Mouse (Mus musculus) lung, embryonic 15.5 days (tissue): ENCODE results near the gene Olfr126. TPM values are rescaled to one million over a fixed set of nuclear protein-coding genes. Genes with fewer than 3 reads are reported as not detected.

Source experiments
- ATAC-seq: fragments of 200-750 bp; cut with Nextera tagmentation; 2 replicates; pipeline ENCODE4 v1.8.0; 2017; ENCODE audit warnings: moderate number of reproducible peaks, borderline replicate concordance; ENCODE audit not compliant: low FRiP score, low TSS enrichment; ENCODE audit errors: extremely low read depth
- H3K27ac ChIP-seq: fragments of 300-500 bp; sonication (generic); 2 replicates; pipeline ENCODE4 v1.5.1; 2015; ENCODE audit warnings: moderate library complexity, mild to moderate bottlenecking, inconsistent platforms
- H3K27me3 ChIP-seq: fragments of 300-500 bp; sonication (generic); 2 replicates; pipeline ENCODE4 v1.6.1; 2015; ENCODE audit warnings: inconsistent platforms
- H3K36me3 ChIP-seq: fragments of 300-500 bp; sonication (generic); 2 replicates; pipeline ENCODE4 v1.6.1; 2015; ENCODE audit warnings: inconsistent platforms
- H3K4me1 ChIP-seq: fragments of 300-500 bp; sonication (generic); 2 replicates; pipeline ENCODE4 v1.6.1; 2015; ENCODE audit warnings: inconsistent platforms
- H3K4me2 ChIP-seq: fragments of 300-500 bp; sonication (generic); 2 replicates; pipeline ENCODE4 v1.6.1; 2015; ENCODE audit warnings: inconsistent platforms, mild to moderate bottlenecking, moderate library complexity
- H3K4me3 ChIP-seq: fragments of 300-500 bp; sonication (generic); 2 replicates; pipeline ENCODE4 v1.5.1; 2015; ENCODE audit warnings: mild to moderate bottlenecking, inconsistent platforms
- H3K9ac ChIP-seq: fragments of 300-500 bp; sonication (generic); 2 replicates; pipeline ENCODE4 v1.6.1; 2015; ENCODE audit warnings: inconsistent platforms
- H3K9me3 ChIP-seq: fragments of 300-500 bp; sonication (generic); 2 replicates; pipeline ENCODE4 v1.6.1; 2016; ENCODE audit warnings: inconsistent platforms
- WGBS: fragments of 180-500 bp; shearing (Covaris S2); methylation state at CpG from one replicate; pipeline ENCODE4 v1.1.7; 2015; 5-methylcytosine and 5-hydroxymethylcytosine counted together
- polyA plus RNA-seq: library from polyadenylated mRNA; unstranded; fragments of >200 nt; fragmentation: Nextera tagmentation; extraction: Ambion mirVana; gene quantifications from 2 replicates; pipeline ENCODE4 v1.2.1, GENCODE M21; 2015

Olfr126 gene
- polyA plus RNA-seq: not detected in 2 replicates

DNA sequence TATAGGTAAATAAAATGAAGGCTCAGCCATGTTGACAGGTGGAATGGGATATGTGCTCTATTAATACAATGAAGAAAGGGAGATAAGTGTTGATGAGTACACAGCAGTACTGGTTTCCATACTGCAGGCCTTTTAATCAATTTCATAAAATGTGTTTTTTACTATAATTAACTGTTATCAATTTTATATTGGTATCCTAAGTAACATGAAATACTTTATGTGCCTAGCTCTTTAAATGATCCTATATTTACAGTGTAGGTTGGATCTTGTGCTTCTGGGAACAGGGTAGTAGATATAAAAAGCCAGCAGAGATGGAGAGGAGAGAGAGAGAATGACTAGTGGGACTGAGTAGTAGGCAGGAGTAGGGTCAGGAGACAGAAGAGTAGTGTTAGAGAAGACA lies at the start of gene Olfr126:
Olfr126 (plus strand) TSS at position 301 of the 400 bp plus-strand sequence.
- no peaks in the 10 kb centered on the region for H3K36me3 ChIP-seq
- no peak within 1 kb of the TSS for H3K4me3 ChIP-seq
- H3K9me3 ChIP-seq: no peaks in the 10 kb centered on the region
- no peak for ATAC-seq
- H3K9ac ChIP-seq: no peak within 1 kb of the TSS
- no peaks in the 10 kb centered on the region for H3K27me3 ChIP-seq
- H3K4me2 ChIP-seq: no peak within 1 kb of the TSS
- H3K27ac ChIP-seq: no peak within 1 kb of the TSS
- no peaks in the 10 kb centered on the region for H3K4me1 ChIP-seq

DNA sequence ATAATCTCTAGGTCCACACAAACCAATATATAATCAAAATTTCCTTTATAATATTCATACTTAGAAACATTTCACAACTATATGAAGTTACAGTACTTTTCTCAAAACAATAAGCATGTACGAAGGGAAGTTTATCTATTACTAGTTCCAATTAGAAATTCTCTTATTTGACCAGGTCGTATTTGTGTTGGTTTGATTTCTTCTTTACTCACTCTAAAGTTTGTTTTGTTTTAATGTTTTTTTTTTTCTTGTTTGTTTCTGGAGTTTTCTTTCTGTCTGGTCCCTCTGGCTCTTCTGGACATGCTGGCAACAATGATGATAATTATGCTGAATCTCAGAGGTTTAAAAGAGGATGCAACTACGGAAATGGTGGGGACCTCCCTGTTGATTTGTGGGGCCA lies 47.7 kb upstream of the Olfr126 start, which contains the start of gene Olfr124:
Olfr124 (plus strand) TSS at position 301 of the 400 bp plus-strand sequence.
- H3K9ac ChIP-seq: no peak within 1 kb of the TSS
- no peaks in the 10 kb centered on the region for H3K9me3 ChIP-seq
- WGBS: 76% methylated on average over 3 of the region's 3 CpGs
- H3K4me1 ChIP-seq: no peaks in the 10 kb centered on the region
- no peaks in the 10 kb centered on the region for H3K36me3 ChIP-seq
- no peaks in the 10 kb centered on the region for H3K27me3 ChIP-seq
- H3K4me3 ChIP-seq: no peak within 1 kb of the TSS
- H3K4me2 ChIP-seq: no peak within 1 kb of the TSS
- no peak within 1 kb of the TSS for H3K27ac ChIP-seq
- ATAC-seq: no peak

DNA sequence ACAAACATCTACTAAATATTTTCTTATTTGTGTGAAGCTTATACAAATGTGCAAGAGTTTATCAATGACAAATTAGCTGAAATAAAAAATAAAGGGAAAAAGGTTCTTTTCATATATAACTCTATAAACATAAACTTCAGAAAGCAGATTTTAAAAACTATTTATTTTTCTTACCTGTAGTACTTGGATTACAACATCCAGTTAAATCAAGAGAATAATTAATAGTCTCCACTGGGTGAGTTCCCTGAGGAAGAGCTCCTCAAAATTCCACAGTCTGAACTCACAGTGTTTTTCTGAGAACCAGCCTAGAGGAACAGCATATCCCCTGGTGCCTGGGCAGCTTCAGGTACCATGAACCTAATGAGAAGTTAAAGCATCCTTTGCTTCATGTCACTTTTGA lies 14.6 kb upstream of the Olfr126 start, which contains the start of gene Olfr125:
Olfr125 (plus strand) TSS at position 301 of the 400 bp plus-strand sequence.
- no peak for ATAC-seq
- Histone ChIP-seq H3K4me1 (no peaks in the 10 kb centered on the region), H3K9ac (no peak within 1 kb of the TSS), H3K4me2 (no peak within 1 kb of the TSS), H3K27ac (no peak within 1 kb of the TSS), H3K36me3 (no peaks in the 10 kb centered on the region), H3K4me3 (no peak within 1 kb of the TSS), H3K27me3 (no peaks in the 10 kb centered on the region), H3K9me3 (no peaks in the 10 kb centered on the region)

DNA sequence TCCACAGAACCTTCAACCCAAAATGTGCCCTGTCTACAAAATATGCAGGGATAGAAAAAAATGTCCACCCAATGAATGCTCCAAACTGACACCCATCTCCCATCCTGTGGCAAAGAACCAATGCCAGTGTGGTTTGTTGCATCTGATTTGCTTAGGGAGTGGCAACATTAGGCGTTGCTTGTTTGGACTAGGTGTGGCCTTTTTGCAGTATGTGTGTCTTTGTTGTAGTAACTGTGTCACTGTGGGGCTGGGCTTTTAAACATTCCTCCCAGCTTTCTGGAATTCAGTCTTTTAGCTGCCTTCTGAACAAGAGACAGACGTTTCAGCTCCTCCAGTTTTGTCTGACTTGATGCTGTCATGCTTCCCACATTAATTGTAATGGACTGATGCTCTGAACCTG lies 16.6 kb downstream of the Olfr126 start:
- Histone ChIP-seq H3K27me3 (no peaks in the 10 kb centered on the region), H3K9me3 (no peaks in the 10 kb centered on the region), H3K4me1 (no peaks in the 10 kb centered on the region), H3K4me3 (no peak overlapping the region), H3K4me2 (no peak overlapping the region), H3K9ac (no peak overlapping the region), H3K27ac (no peak overlapping the region), H3K36me3 (no peaks in the 10 kb centered on the region)
- ATAC-seq: no peak
- 66% methylated on average over 2 of the region's 2 CpGs for WGBS

DNA sequence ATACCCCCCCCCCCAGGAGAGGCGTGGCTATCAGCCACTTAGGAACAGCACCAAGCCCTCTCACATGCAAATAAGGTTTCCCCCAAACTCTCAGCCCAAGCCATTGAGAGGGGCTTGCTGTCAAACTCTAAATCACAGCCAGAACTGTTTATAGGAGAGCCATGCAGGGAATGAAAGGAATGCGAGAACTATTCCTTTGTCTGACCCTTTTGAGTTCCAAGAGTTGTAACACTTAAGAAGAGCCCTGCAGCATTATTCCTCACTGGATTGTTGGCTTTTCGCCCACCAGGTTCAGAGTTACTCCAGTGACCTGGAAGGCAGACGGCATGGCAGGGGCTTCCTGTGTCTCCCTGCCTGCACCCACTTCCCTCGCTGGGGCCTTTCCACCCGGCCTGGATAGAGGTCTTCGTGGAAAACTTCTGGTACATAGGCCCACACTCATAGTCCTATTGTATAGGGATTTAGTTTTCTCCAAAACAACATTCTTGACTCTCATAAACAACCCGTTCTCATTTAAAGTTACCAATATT lies 22.5 kb downstream of the Olfr126 start:
- Histone ChIP-seq H3K9me3 (no peaks in the 10 kb centered on the region), H3K4me3 (no peak overlapping the region), H3K27ac (no peak overlapping the region), H3K9ac (no peak overlapping the region), H3K36me3 (no peaks in the 10 kb centered on the region), H3K27me3 (no peaks in the 10 kb centered on the region), H3K4me2 (no peak overlapping the region), H3K4me1 (no peaks in the 10 kb centered on the region)
- WGBS: 16% methylated on average over 8 of the region's 8 CpGs
- ATAC-seq: no peak

DNA sequence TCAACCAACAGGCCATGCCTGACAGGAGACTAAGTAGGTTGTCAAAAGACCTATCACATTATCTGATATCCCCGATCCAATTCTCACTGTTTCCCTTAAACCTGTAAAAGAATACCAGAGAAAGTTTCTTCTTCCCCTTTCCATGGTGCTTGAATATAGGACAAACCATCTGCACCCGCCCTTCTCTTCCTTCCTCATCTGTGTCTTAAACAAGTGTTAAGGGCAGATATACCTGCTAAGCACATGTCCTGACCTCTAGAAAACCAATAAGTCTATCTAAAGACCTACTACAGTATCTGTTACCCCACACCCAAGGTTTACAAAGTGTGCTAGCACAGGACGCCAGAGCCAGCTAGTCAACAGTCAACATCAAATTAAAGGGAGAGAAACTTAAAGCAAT lies 26.5 kb downstream of the Olfr126 start:
- WGBS: 78% methylated on average over 3 of the region's 3 CpGs
- no peak for ATAC-seq

DNA sequence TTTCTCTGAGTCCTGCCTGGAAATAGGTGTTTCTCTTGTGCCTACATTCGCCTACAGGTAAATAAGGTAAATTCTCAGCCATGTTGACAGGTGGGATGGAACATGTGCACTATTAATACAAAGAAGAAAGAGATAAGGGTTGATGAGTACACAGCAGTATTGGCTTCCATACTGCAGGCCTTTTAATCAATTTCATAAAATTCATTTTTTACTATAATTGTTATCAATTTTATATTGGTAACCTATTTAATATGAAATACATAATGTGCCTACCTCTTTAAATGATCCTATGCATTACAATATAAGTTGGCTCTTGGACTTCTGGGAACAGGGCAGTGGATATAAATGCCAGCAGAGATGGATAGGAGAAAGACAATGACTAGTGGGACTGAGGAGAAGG lies 52.9 kb downstream of the Olfr126 start, which contains the start of gene Olfr127:
Olfr127 (plus strand) TSS at position 301 of the 400 bp plus-strand sequence.
- no peak within 1 kb of the TSS for H3K9ac ChIP-seq
- H3K36me3 ChIP-seq: no peaks in the 10 kb centered on the region
- no peak within 1 kb of the TSS for H3K4me3 ChIP-seq
- H3K27me3 ChIP-seq: no peaks in the 10 kb centered on the region
- H3K27ac ChIP-seq: no peak within 1 kb of the TSS
- no peak for ATAC-seq
- WGBS: 66% methylated on average over 1 of the region's 1 CpGs
- no peak within 1 kb of the TSS for H3K4me2 ChIP-seq
- H3K4me1 ChIP-seq: no peaks in the 10 kb centered on the region
- H3K9me3 ChIP-seq: no peaks in the 10 kb centered on the region

More for the DNA sequence above, 26.5 kb downstream of the Olfr126 start:
- H3K27ac ChIP-seq: no peak overlapping the region
- H3K36me3 ChIP-seq: no peaks in the 10 kb centered on the region
- H3K9me3 ChIP-seq: no peaks in the 10 kb centered on the region
- no peaks in the 10 kb centered on the region for H3K4me1 ChIP-seq
- H3K9ac ChIP-seq: no peak overlapping the region
- no peak overlapping the region for H3K4me2 ChIP-seq
- H3K4me3 ChIP-seq: no peak overlapping the region
- H3K27me3 ChIP-seq: no peaks in the 10 kb centered on the region

Other genes starting within 250 kb of the Olfr126 start
- not detected in 2 replicates for gene Olfr115, start 220.4 kb upstream of the Olfr126 start, polyA plus RNA-seq
- gene Olfr116, start 220.3 kb upstream of the Olfr126 start, polyA plus RNA-seq: not detected in 2 replicates
- gene Olfr117, start 183.7 kb upstream of the Olfr126 start, polyA plus RNA-seq: not detected in 2 replicates
- gene Olfr118, start 180.5 kb upstream of the Olfr126 start, polyA plus RNA-seq: not detected in 2 replicates
- gene Olfr119, start 150.9 kb upstream of the Olfr126 start, polyA plus RNA-seq: not detected in 2 replicates
- gene Olfr120, start 125.7 kb upstream of the Olfr126 start, polyA plus RNA-seq: not detected in 2 replicates
- not detected in 2 replicates for gene Olfr121, start 98.6 kb upstream of the Olfr126 start, polyA plus RNA-seq
- gene Olfr122, start 78.9 kb upstream of the Olfr126 start, polyA plus RNA-seq: not detected in 2 replicates
- not detected in 2 replicates for gene Olfr123, start 54.0 kb upstream of the Olfr126 start, polyA plus RNA-seq
- not detected in 2 replicates for gene Olfr124, start 47.6 kb upstream of the Olfr126 start, polyA plus RNA-seq
- gene Olfr125, start 14.5 kb upstream of the Olfr126 start, polyA plus RNA-seq: not detected in 2 replicates
- not detected in 2 replicates for gene Olfr127, start 53.0 kb downstream of the Olfr126 start, polyA plus RNA-seq
- gene Olfr128, start 73.1 kb downstream of the Olfr126 start, polyA plus RNA-seq: not detected in 2 replicates
- not detected in 2 replicates for gene Olfr761, start 105.6 kb downstream of the Olfr126 start, polyA plus RNA-seq
- not detected in 2 replicates for gene Olfr129, start 212.6 kb downstream of the Olfr126 start, polyA plus RNA-seq
- gene Olfr130, start 216.4 kb downstream of the Olfr126 start, polyA plus RNA-seq: not detected in 2 replicates
- gene Olfr131, start 241.2 kb downstream of the Olfr126 start, polyA plus RNA-seq: not detected in 2 replicates